Mouse (Mus musculus) heart, embryonic 14.5 days (tissue): ENCODE results near the gene Rragd. TPM values are rescaled to one million over a fixed set of nuclear protein-coding genes. Genes with fewer than 3 reads are reported as not detected.
A peak's percentile ranks its signal among the peaks of the same experiment; 100 is the strongest.
"Not testable (repeated sequence)": the region's sequence is repeated elsewhere in the genome, so short reads cannot be mapped to it uniquely, and the experiment has no call there.

Source experiments
- ATAC-seq: fragments of 200-750 bp; cut with Nextera tagmentation; 2 replicates; pipeline ENCODE4 v1.8.0; 2017; ENCODE audit warnings: low read depth, moderate TSS enrichment; ENCODE audit not compliant: insufficient number of reproducible peaks, insufficient read depth, low FRiP score
- H3K27ac ChIP-seq, 2 experiments: fragments of 200-500 bp in 1 of 2; fragments of 300-500 bp in 1 of 2; sonication (generic) in 1 of 2; replicated peaks in 1 of 2; 2 replicates each; pipeline ENCODE4 v1.5.1; 2012 to 2014; ENCODE audit warnings: low read depth in 2 of 2, low read length in 2 of 2, control low read depth in 1 of 2, mild to moderate bottlenecking in 1 of 2, mixed read lengths in 1 of 2; ENCODE audit not compliant: control insufficient read depth in 1 of 2, insufficient read depth in 1 of 2
- H3K27me3 ChIP-seq: fragments of 300-500 bp; sonication (generic); 2 replicates; pipeline ENCODE4 v1.6.1; 2014; ENCODE audit warnings: mild to moderate bottlenecking, low read length, control low read depth; ENCODE audit not compliant: control insufficient read depth, insufficient read depth
- H3K36me3 ChIP-seq: fragments of 300-500 bp; sonication (generic); 2 replicates; pipeline ENCODE4 v1.6.1; 2014; ENCODE audit warnings: mild to moderate bottlenecking, control low read depth, low read length, mixed read lengths; ENCODE audit not compliant: control insufficient read depth, insufficient read depth
- H3K4me1 ChIP-seq, 2 experiments: fragments of 200-500 bp in 1 of 2; fragments of 300-500 bp in 1 of 2; sonication (generic) in 1 of 2; 2 replicates each; pipeline ENCODE4 v1.6.1; 2012 to 2014; ENCODE audit warnings: low read length in 2 of 2, control low read depth in 1 of 2, mixed read lengths in 1 of 2; ENCODE audit not compliant: control insufficient read depth in 2 of 2, insufficient read depth in 2 of 2
- H3K4me2 ChIP-seq: fragments of 300-500 bp; sonication (generic); 2 replicates; pipeline ENCODE4 v1.6.1; 2014; ENCODE audit warnings: mild to moderate bottlenecking, low read length
- H3K4me3 ChIP-seq, 2 experiments: fragments of 200-500 bp in 1 of 2; fragments of 300-500 bp in 1 of 2; sonication (generic) in 1 of 2; 2 replicates each; pipeline ENCODE4 v1.5.1; 2012 to 2014; ENCODE audit warnings: low read length in 2 of 2, mild to moderate bottlenecking in 2 of 2, control low read depth in 1 of 2, low read depth in 1 of 2, moderate library complexity in 1 of 2; ENCODE audit not compliant: control insufficient read depth in 1 of 2, insufficient read depth in 1 of 2
- H3K9ac ChIP-seq: fragments of 300-500 bp; sonication (generic); 2 replicates; pipeline ENCODE4 v1.6.1; 2014; ENCODE audit warnings: mild to moderate bottlenecking, low read length
- H3K9me3 ChIP-seq: fragments of 300-500 bp; sonication (generic); 2 replicates; pipeline ENCODE4 v1.6.1; 2016; ENCODE audit warnings: low read length, control low read depth; ENCODE audit not compliant: control insufficient read depth
- WGBS: fragments of 180-500 bp; shearing (Covaris S2); extraction: QIAGEN DNeasy Blood & Tissue Kit; methylation state at CpG from one replicate; pipeline ENCODE4 v1.1.7; 2014; 5-methylcytosine and 5-hydroxymethylcytosine counted together
- polyA plus RNA-seq: library from polyadenylated mRNA; unstranded; fragments of >200 nt; fragmentation: Nextera tagmentation; extraction: Ambion mirVana; gene quantifications from 2 replicates; pipeline ENCODE4 v1.2.1, GENCODE M21; 2014

The Rragd gene
- polyA plus RNA-seq, 1 experiment from 2014 or later = 53.2 TPM

GRCm38 (mm10) chr4:32950356-32951034 lies 32.3 kb upstream of the Rragd start, which contains the start of gene Ankrd6:
Gene Ankrd6 (minus strand): TSS chr4:32950841.
- Histone ChIP-seq H3K4me2 (peak within 1 kb of the TSS; percentile 81), H3K4me3 (peak within 1 kb of the TSS; percentile 80 to 89), H3K27ac (0 out of 4 replicates have a peak within 1 kb of the TSS, but pooled peaks of 1 of the 2 experiments have one; percentile 3), H3K27me3 (peaks cover 9% of the 10 kb centered on the region), H3K9ac (peak within 1 kb of the TSS; percentile 84), H3K4me1 (peaks cover 0 to 23% of the 10 kb centered on the region in 2 experiments; a peak in 2 of 4 replicates), H3K9me3 (no peaks in the 10 kb centered on the region), H3K36me3 (no peaks in the 10 kb centered on the region)
- 0% methylated on average over 56 of the region's 66 CpGs for WGBS
- ATAC-seq = peak; percentile 89

GRCm38 (mm10) chr4:32951035-32951940 lies 31.5 kb upstream of the Rragd start:
- H3K4me3 ChIP-seq = peak overlapping the region; percentile 80 to 89
- WGBS = 9% methylated on average over 34 of the region's 34 CpGs
- peak overlapping the region; percentile 81 for H3K4me2 ChIP-seq
- peak; percentile 17; the same call in 1 of the 2 replicates for ATAC-seq
- H3K36me3 ChIP-seq = no peaks in the 10 kb centered on the region
- H3K27me3 ChIP-seq = peaks cover 9% of the 10 kb centered on the region
- H3K4me1 ChIP-seq = peaks cover 0 to 23% of the 10 kb centered on the region in 2 experiments; a peak in 2 of 4 replicates
- H3K9ac ChIP-seq = peak overlapping the region; percentile 61
- H3K9me3 ChIP-seq = no peaks in the 10 kb centered on the region
- no peak overlapping the region for H3K27ac ChIP-seq

GRCm38 (mm10) chr4:32952681-32953080 lies 30.2 kb upstream of the Rragd start:
- H3K27ac ChIP-seq = no peak overlapping the region

GRCm38 (mm10) chr4:32956423-32956822 lies 26.4 kb upstream of the Rragd start:
- no peak overlapping the region for H3K27ac ChIP-seq
- no peaks in the 10 kb centered on the region for H3K36me3 ChIP-seq
- peaks cover 0 to 3% of the 10 kb centered on the region in 2 experiments; a peak in 1 of 4 replicates for H3K4me1 ChIP-seq
- 51% methylated on average over 2 of the region's 2 CpGs for WGBS
- peaks cover 3% of the 10 kb centered on the region for H3K27me3 ChIP-seq
- no peak overlapping the region for H3K4me3 ChIP-seq
- no peak for ATAC-seq
- no peaks in the 10 kb centered on the region for H3K9me3 ChIP-seq
- H3K4me2 ChIP-seq = no peak overlapping the region
- H3K9ac ChIP-seq = no peak overlapping the region

More at GRCm38 (mm10) chr4:32952681-32953080, 30.2 kb upstream of the Rragd start:
- H3K9ac ChIP-seq = no peak overlapping the region
- peaks cover 0 to 19% of the 10 kb centered on the region in 2 experiments; a peak in 2 of 4 replicates for H3K4me1 ChIP-seq
- peak overlapping the region; percentile 81 for H3K4me2 ChIP-seq
- WGBS = 14% methylated on average over 7 of the region's 7 CpGs
- no peaks in the 10 kb centered on the region for H3K9me3 ChIP-seq
- no peak overlapping the region for H3K4me3 ChIP-seq
- no peaks in the 10 kb centered on the region for H3K36me3 ChIP-seq
- ATAC-seq = no peak
- H3K27me3 ChIP-seq = peaks cover 9% of the 10 kb centered on the region

- Histone ChIP-seq H3K4me2 (no peak overlapping the region), H3K9ac (no peak overlapping the region), H3K27ac (no peak overlapping the region), H3K4me3 (no peak overlapping the region), H3K9me3 (no peaks in the 10 kb centered on the region), H3K36me3 (no peaks in the 10 kb centered on the region), H3K27me3 (no peaks in the 10 kb centered on the region), H3K4me1 (no peaks in the 10 kb centered on the region)
- no peak for ATAC-seq
- 78% methylated on average over 3 of the region's 3 CpGs for WGBS
Observed at GRCm38 (mm10) chr4:32961394-32961793, 21.4 kb upstream of the Rragd start.

GRCm38 (mm10) chr4:32964619-32965018 lies 18.2 kb upstream of the Rragd start:
- not testable (repeated sequence) for H3K4me1 ChIP-seq, H3K4me3 ChIP-seq, H3K36me3 ChIP-seq, H3K9me3 ChIP-seq, ATAC-seq, H3K27ac ChIP-seq, H3K4me2 ChIP-seq, H3K9ac ChIP-seq, H3K27me3 ChIP-seq
- 84% methylated on average over 19 of the region's 19 CpGs for WGBS

GRCm38 (mm10) chr4:32977331-32977730 lies 5.5 kb upstream of the Rragd start:
- WGBS = 89% methylated on average over 4 of the region's 4 CpGs

More at GRCm38 (mm10) chr4:32977331-32977730, 5.5 kb upstream of the Rragd start:
- Histone ChIP-seq H3K4me2 (no peak overlapping the region), H3K9me3 (peaks cover 17% of the 10 kb centered on the region; the same call in 1 of the 2 replicates), H3K9ac (no peak overlapping the region), H3K4me1 (peaks cover 5 to 8% of the 10 kb centered on the region in 2 experiments; a peak in 3 of 4 replicates), H3K4me3 (no peak overlapping the region), H3K27ac (no peak overlapping the region), H3K36me3 (no peaks in the 10 kb centered on the region), H3K27me3 (no peaks in the 10 kb centered on the region)
- no peak for ATAC-seq
